Mouse (Mus musculus): Measurements from ENCODE around the gene Zfc3h1. TPM values are rescaled to one million over a fixed set of nuclear protein-coding genes. Genes with fewer than 3 reads are reported as not detected.

The Zfc3h1 gene
- total and polyA plus RNA-seq, 3 experiments, result 40.7 to 51.7 (median 48.7) TPM

DNA sequence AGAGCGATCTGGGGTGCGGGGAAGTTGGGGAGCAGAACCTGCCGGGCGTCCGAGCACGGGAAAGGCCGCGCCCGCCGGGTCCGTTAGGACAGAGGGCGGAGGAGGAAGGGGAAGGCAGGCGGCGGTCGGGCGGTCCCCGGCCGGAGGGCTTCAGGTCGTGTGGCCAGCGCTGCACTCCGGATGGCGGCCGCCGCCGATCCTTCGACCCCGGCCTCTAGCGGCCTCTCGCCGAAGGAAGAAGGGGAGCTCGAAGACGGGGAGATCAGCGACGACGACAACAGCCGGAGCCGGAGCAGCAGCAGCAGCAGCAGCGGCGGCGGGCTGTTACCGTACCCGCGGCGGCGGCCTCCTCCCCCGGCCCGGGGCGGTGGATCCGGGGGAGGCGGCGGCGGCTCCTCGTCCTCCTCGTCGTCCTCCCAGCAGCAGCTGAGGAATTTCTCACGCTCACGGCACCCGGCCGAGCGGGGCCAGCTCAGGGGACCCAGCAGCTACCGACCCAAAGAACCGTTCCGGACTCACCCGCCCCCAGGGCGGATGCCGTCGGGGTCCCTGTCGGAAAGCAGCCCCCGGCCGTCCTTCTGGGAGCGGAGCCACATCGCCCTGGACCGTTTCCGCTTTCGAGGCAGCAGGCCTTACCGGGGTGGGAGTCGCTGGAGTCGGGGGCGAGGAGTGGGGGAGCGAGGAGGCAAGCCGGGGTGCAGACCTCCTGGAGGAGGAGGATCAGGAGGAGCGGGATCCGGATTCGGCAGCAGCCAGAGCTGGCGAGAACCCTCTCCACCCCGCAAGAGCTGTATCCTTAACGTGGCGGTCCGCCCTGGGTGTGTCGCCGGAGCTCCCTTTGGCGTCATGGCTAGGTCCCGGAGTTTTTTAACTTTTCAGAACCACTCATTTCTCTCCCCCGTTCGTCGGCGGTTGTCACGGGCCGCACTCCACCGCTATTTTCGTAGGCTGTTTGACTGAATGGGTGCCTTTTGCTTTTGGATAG lies 551 bp downstream of the Zfc3h1 start:
- in situ Hi-C loops (cut with MboI; ENCODE audit: low pct_ligation_motif_present, low pct_unique_long_range_greater_than_20kb, low sequenced_read_pairs) (loop anchor here (5.0 kb wide), 1 partner anchor 53 kb away; no protein-coding TSS in a partner anchor), dilution Hi-C loops (cut with MboI; ENCODE audit: extremely low pct_ligation_motif_present, extremely low pct_unique_long_range_greater_than_20kb, low sequenced_read_pairs) (no loop called here)
- TF ChIP-seq RAD21 (IDR thresholded peaks at IDR 0.05; ENCODE audit: low read depth, low read length) (no peak), USF2 (conservative IDR thresholded peaks at IDR 0.05; ENCODE audit: low read depth, low read length) (no peak), SIN3A (IDR thresholded peaks at IDR 0.05; ENCODE audit: low read length) (peak; percentile 65), ZC3H11A (IDR thresholded peaks at IDR 0.05; ENCODE audit: low read depth, low read length) (no peak), RCOR1 (conservative IDR thresholded peaks at IDR 0.05; ENCODE audit: low read depth, low read length) (no peak), POLR2A (IDR thresholded peaks at IDR 0.05; ENCODE audit: low read depth, low read length) (peak; percentile 21; the same call in 1 of the 2 replicates), IRF4 (IDR thresholded peaks at IDR 0.05; ENCODE audit: low read depth, low read length) (0 out of 2 replicates have a peak, but pooled peaks have one; percentile 6), HCFC1 (IDR thresholded peaks at IDR 0.05; ENCODE audit: low read depth, low read length) (peak; percentile 53), ELF1 (IDR thresholded peaks at IDR 0.05; ENCODE audit: low read depth, low read length) (no peak; the same call in 1 of the 2 replicates), CHD1 (IDR thresholded peaks at IDR 0.05; ENCODE audit: low read depth, low read length) (peak; percentile 58; the same call in 1 of the 2 replicates), MAFK (IDR thresholded peaks at IDR 0.05; ENCODE audit: insufficient replicate concordance, low read length) (no peak), E2F4 (IDR thresholded peaks at IDR 0.05; ENCODE audit: insufficient replicate concordance, low read depth, low read length) (no peak), BHLHE40 (IDR thresholded peaks at IDR 0.05; ENCODE audit: low read depth, low read length) (peak; percentile 30; the same call in 1 of the 2 replicates), MXI1 (IDR thresholded peaks at IDR 0.05; ENCODE audit: low read depth, low read length) (peak; percentile 20; the same call in 1 of the 2 replicates), UBTF (IDR thresholded peaks at IDR 0.05; ENCODE audit: low read depth, low read length) (peak; percentile 15; the same call in 1 of the 2 replicates), MYC (IDR thresholded peaks at IDR 0.05; ENCODE audit: low read depth, low read length) (no peak), ZKSCAN1 (IDR thresholded peaks at IDR 0.05; ENCODE audit: borderline replicate concordance, low read depth, low read length) (no peak), NRF1 (IDR thresholded peaks at IDR 0.05; ENCODE audit: low read depth, low read length) (no peak), TCF12 (IDR thresholded peaks at IDR 0.05; ENCODE audit: low read depth, low read length) (0 out of 2 replicates have a peak, but pooled peaks have one; percentile 41)
- H3K79me2 ChIP-seq (replicated peaks; ENCODE audit: control insufficient read depth, extremely low read depth, insufficient read depth, poor library complexity, severe bottlenecking), result peaks cover 81% of the 10 kb centered on the region
- no peaks in the 10 kb centered on the region for H3K9me3 ChIP-seq (replicated peaks; ENCODE audit: low read length)
- H3K4me3 ChIP-seq (replicated peaks in 1 of 3; ENCODE audit: low read depth in 2 of 3, low read length in 2 of 3, poor library complexity in 1 of 3), result peak overlapping the region; percentile 81 to 85 (median 84)
- no peak overlapping the region; the same call in 1 of the 2 replicates for H3K4me2 ChIP-seq (ENCODE audit: insufficient read depth, low read depth, poor library complexity, severe bottlenecking)
- H3K4me1 ChIP-seq (ENCODE audit: control insufficient read depth in 1 of 2, insufficient read depth in 2 of 2), result peaks cover 3 to 31% of the 10 kb centered on the region in 2 experiments
- H3K27me3 ChIP-seq (replicated peaks), result no peaks in the 10 kb centered on the region
- peak overlapping the region; percentile 88 for H3K27ac ChIP-seq (ENCODE audit: insufficient read depth, low read depth)
- peaks cover 3 to 23% of the 10 kb centered on the region in 2 experiments for H3K36me3 ChIP-seq (replicated peaks in 1 of 2; ENCODE audit: control insufficient read depth in 1 of 2, insufficient read depth in 1 of 2, low read length in 1 of 2)
- H3K9ac ChIP-seq (ENCODE audit: insufficient read depth, low read depth), result peak overlapping the region; percentile 93
- peak; percentile 48 for DNase-seq (ENCODE audit: extremely low read depth)
